Mouse (Mus musculus) hindbrain, embryonic 16.5 days (tissue): ENCODE results near the gene C1qa. TPM values are rescaled to one million over a fixed set of nuclear protein-coding genes. Genes with fewer than 3 reads are reported as not detected.

Source experiments
- ATAC-seq: fragments of 200-750 bp; cut with Nextera tagmentation; 2 replicates; pipeline ENCODE4 v1.8.0; 2017; ENCODE audit warnings: moderate TSS enrichment, moderate library complexity
- H3K27ac ChIP-seq: fragments of 300-500 bp; sonication (generic); 2 replicates; pipeline ENCODE4 v1.5.1; 2014; ENCODE audit warnings: low read depth, mild to moderate bottlenecking, control low read depth, low read length, moderate library complexity
- H3K27me3 ChIP-seq: fragments of 300-500 bp; sonication (generic); replicated peaks from 2 replicates; pipeline ENCODE4 v1.6.1; 2014; ENCODE audit warnings: low read length; ENCODE audit not compliant: control insufficient read depth, insufficient read depth
- H3K36me3 ChIP-seq: fragments of 300-500 bp; sonication (generic); 2 replicates; pipeline ENCODE4 v1.6.1; 2014; ENCODE audit warnings: mild to moderate bottlenecking, low read length, moderate library complexity, mixed read lengths; ENCODE audit not compliant: control insufficient read depth, insufficient read depth
- H3K4me1 ChIP-seq: fragments of 300-500 bp; sonication (generic); 2 replicates; pipeline ENCODE4 v1.6.1; 2014; ENCODE audit warnings: low read depth, low read length; ENCODE audit not compliant: control insufficient read depth, insufficient read depth
- H3K4me2 ChIP-seq: fragments of 300-500 bp; sonication (generic); 2 replicates; pipeline ENCODE4 v1.6.1; 2014; ENCODE audit warnings: mild to moderate bottlenecking, low read length, control low read depth, moderate library complexity
- H3K4me3 ChIP-seq: fragments of 300-500 bp; sonication (generic); 2 replicates; pipeline ENCODE4 v1.5.1; 2014; ENCODE audit warnings: mild to moderate bottlenecking, low read length, control low read depth, moderate library complexity
- H3K9ac ChIP-seq: fragments of 300-500 bp; sonication (generic); 2 replicates; pipeline ENCODE4 v1.6.1; 2014; ENCODE audit warnings: low read depth, mild to moderate bottlenecking, control low read depth, low read length, moderate library complexity
- H3K9me3 ChIP-seq: fragments of 300-500 bp; sonication (generic); 2 replicates; pipeline ENCODE4 v1.6.1; 2014; ENCODE audit warnings: mild to moderate bottlenecking, low read length, moderate library complexity; ENCODE audit not compliant: control insufficient read depth
- WGBS: fragments of 180-500 bp; shearing (Covaris S2); extraction: QIAGEN DNeasy Blood & Tissue Kit; methylation state at CpG from one replicate; pipeline ENCODE4 v1.1.7; 2014; 5-methylcytosine and 5-hydroxymethylcytosine counted together
- polyA plus RNA-seq: library from polyadenylated mRNA; unstranded; fragments of >200 nt; fragmentation: Nextera tagmentation; extraction: Ambion mirVana; gene quantifications from 2 replicates; pipeline ENCODE4 v1.2.1, GENCODE M21; 2015

The C1qa gene
- polyA plus RNA-seq, 1 experiment from 2014 or later, result 36.8 TPM

- Histone ChIP-seq H3K4me1 (peaks cover 15% of the 10 kb centered on the region), H3K4me3 (no peak overlapping the region), H3K9ac (peak overlapping the region; percentile 2; the same call in 1 of the 2 replicates), H3K36me3 (no peaks in the 10 kb centered on the region), H3K27ac (no peak overlapping the region; the same call in 1 of the 2 replicates), H3K4me2 (no peak overlapping the region), H3K9me3 (no peaks in the 10 kb centered on the region), H3K27me3 (no peaks in the 10 kb centered on the region)
- peak; percentile 43; the same call in 1 of the 2 replicates for ATAC-seq
- WGBS, result 9% methylated on average over 17 of the region's 17 CpGs
These were observed 36.8 kb downstream of the C1qa start for GRCm38 (mm10) chr4:136861806-136862205.

GRCm38 (mm10) chr4:136860022-136860421 is 38.6 kb downstream of the C1qa start:
- H3K4me1 ChIP-seq, result peaks cover 11% of the 10 kb centered on the region
- H3K27me3 ChIP-seq, result no peaks in the 10 kb centered on the region
- WGBS, result 88% methylated on average over 7 of the region's 7 CpGs
- H3K4me3 ChIP-seq, result no peak overlapping the region
- H3K9ac ChIP-seq, result no peak overlapping the region
- H3K4me2 ChIP-seq, result no peak overlapping the region
- H3K36me3 ChIP-seq, result no peaks in the 10 kb centered on the region
- H3K27ac ChIP-seq, result no peak overlapping the region
- H3K9me3 ChIP-seq, result no peaks in the 10 kb centered on the region
- no peak for ATAC-seq

GRCm38 (mm10) chr4:136855081-136855480 is 43.5 kb downstream of the C1qa start:
- H3K9me3 ChIP-seq, result no peaks in the 10 kb centered on the region
- WGBS, result 29% methylated on average over 6 of the region's 6 CpGs
- no peak overlapping the region for H3K27ac ChIP-seq
- H3K4me3 ChIP-seq, result no peak overlapping the region
- no peaks in the 10 kb centered on the region for H3K4me1 ChIP-seq
- no peaks in the 10 kb centered on the region for H3K27me3 ChIP-seq
- H3K9ac ChIP-seq, result no peak overlapping the region
- no peak for ATAC-seq
- no peak overlapping the region for H3K4me2 ChIP-seq
- H3K36me3 ChIP-seq, result no peaks in the 10 kb centered on the region

- no peak for ATAC-seq
- Histone ChIP-seq H3K9me3 (no peaks in the 10 kb centered on the region), H3K27me3 (no peaks in the 10 kb centered on the region), H3K4me1 (0 out of 2 replicates have a peak, but pooled peaks cover under 1% of the 10 kb centered on the region), H3K4me2 (no peak overlapping the region), H3K4me3 (no peak overlapping the region), H3K36me3 (no peaks in the 10 kb centered on the region), H3K27ac (no peak overlapping the region), H3K9ac (no peak overlapping the region)
- 86% methylated on average over 12 of the region's 12 CpGs for WGBS
These were observed 45.6 kb downstream of the C1qa start for GRCm38 (mm10) chr4:136852989-136853388.

GRCm38 (mm10) chr4:136852119-136852518 is 46.5 kb downstream of the C1qa start:
- Histone ChIP-seq H3K27ac (no peak overlapping the region), H3K36me3 (no peaks in the 10 kb centered on the region), H3K9ac (no peak overlapping the region), H3K27me3 (no peaks in the 10 kb centered on the region), H3K4me1 (peaks cover 3% of the 10 kb centered on the region; the same call in 1 of the 2 replicates), H3K4me2 (no peak overlapping the region), H3K9me3 (no peaks in the 10 kb centered on the region), H3K4me3 (no peak overlapping the region)
- 47% methylated on average over 5 of the region's 5 CpGs for WGBS
- ATAC-seq, result no peak

- WGBS, result 70% methylated on average over 4 of the region's 4 CpGs
- no peak overlapping the region for H3K4me2 ChIP-seq
- no peak overlapping the region for H3K27ac ChIP-seq
- no peaks in the 10 kb centered on the region for H3K27me3 ChIP-seq
- no peaks in the 10 kb centered on the region for H3K36me3 ChIP-seq
- ATAC-seq, result no peak
- H3K4me1 ChIP-seq, result peaks cover 3% of the 10 kb centered on the region; the same call in 1 of the 2 replicates
- no peaks in the 10 kb centered on the region for H3K9me3 ChIP-seq
- H3K9ac ChIP-seq, result no peak overlapping the region
- H3K4me3 ChIP-seq, result no peak overlapping the region
These were observed 50.0 kb downstream of the C1qa start for GRCm38 (mm10) chr4:136848565-136848964.

GRCm38 (mm10) chr4:136847166-136847565 is 51.4 kb downstream of the C1qa start:
- no peak; the same call in 1 of the 2 replicates for ATAC-seq
- Histone ChIP-seq H3K27me3 (no peaks in the 10 kb centered on the region), H3K4me3 (no peak overlapping the region), H3K27ac (no peak overlapping the region), H3K9ac (no peak overlapping the region), H3K36me3 (no peaks in the 10 kb centered on the region), H3K4me1 (peaks cover 3% of the 10 kb centered on the region; the same call in 1 of the 2 replicates), H3K9me3 (no peaks in the 10 kb centered on the region), H3K4me2 (no peak overlapping the region)
- 57% methylated on average over 6 of the region's 6 CpGs for WGBS

Other genes with a start within 250 kb of the C1qa start
- gene Ephb2, start 62.8 kb downstream of the C1qa start, polyA plus RNA-seq, result 7.8 and 10.1 TPM in 2 replicates
- gene C1qb, start 12.6 kb downstream of the C1qa start, polyA plus RNA-seq, result 49.8 and 53.9 TPM in 2 replicates
- 25.5 and 28.8 TPM in 2 replicates for gene C1qc, start 5.7 kb downstream of the C1qa start, polyA plus RNA-seq
- 8.8 and 14.0 TPM in 2 replicates for gene Epha8, start 58.0 kb upstream of the C1qa start, polyA plus RNA-seq
- 3.2 and 4.4 TPM in 2 replicates for gene Zbtb40, start 150.0 kb upstream of the C1qa start, polyA plus RNA-seq